Mouse (Mus musculus) heart, adult 18-20 months (tissue): Measurements from ENCODE around the gene Zfp787. TPM values are rescaled to one million over a fixed set of nuclear protein-coding genes. Genes with fewer than 3 reads are reported as not detected.
"Not testable (repeated sequence)": the region's sequence is repeated elsewhere in the genome, so short reads cannot be mapped to it uniquely, and the experiment has no call there.

Experiments used
- DNase-seq, 2 experiments: peaks; one replicate each; pipeline ENCODE4 v3.0.0; 2021 to 2022; ENCODE audit warnings: mixed read lengths in 1 of 2
- long read RNA-seq, 2 experiments: library from polyadenylated mRNA; stranded (forward); transcript quantifications; one replicate each; pipeline ENCODE4 v2.0.0; 2021
- total RNA-seq, 2 experiments: library from RNA; stranded (reverse); gene quantifications; 2 replicates each; pipeline ENCODE4 v1.2.3; 2021

Gene Zfp787
- 10 to 100 TPM; 31.3 to 32.3 TPM for total RNA-seq
- long read RNA-seq, experiment 1, transcript Zfp787-201 (3 exons, 1,897 nt) = major isoform, 7 of 14 reads
- long read RNA-seq, experiment 1, partial matches to known transcripts = 1 of 14 reads
- long read RNA-seq, experiment 1, other reads (novel, unspliced or antisense) = 4 of 14 reads
- long read RNA-seq, experiment 2, transcript Zfp787-201 (3 exons, 1,897 nt) = major isoform, 8 of 12 reads
- long read RNA-seq, experiment 2, partial matches to known transcripts = 0 of 12 reads
- long read RNA-seq, experiment 2, other reads (novel, unspliced or antisense) = 4 of 12 reads

DNA sequence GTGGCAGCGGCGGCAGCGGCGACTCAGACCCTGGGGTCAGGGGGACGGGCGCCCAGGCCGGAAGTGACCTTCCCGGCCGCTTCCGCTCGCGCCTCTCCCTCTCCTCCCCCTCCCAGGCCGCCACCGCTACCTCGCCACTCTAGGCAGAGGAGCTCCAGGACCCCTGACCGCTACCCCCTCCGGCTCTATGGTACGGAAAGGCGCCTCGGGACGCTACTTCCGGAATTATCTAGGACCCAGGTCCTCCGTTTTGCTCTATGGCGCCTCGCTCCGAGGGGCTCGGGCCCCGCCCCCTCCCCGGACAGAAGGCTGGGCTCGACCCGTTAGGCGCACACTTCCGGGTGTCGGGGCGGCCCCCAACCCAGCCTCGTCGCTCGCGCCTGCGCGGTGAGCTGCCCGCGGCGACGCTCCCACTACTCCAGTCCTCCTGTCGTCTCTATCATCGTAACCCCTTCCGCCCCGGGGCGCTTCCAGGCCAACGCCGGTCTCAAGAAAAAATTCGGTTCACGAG, at the start of gene Zfp787:
TSS of gene Zfp787 (minus strand) at position 97 of the 511 bp plus-strand sequence.
- peak; percentile 96 to 98 for DNase-seq

DNA sequence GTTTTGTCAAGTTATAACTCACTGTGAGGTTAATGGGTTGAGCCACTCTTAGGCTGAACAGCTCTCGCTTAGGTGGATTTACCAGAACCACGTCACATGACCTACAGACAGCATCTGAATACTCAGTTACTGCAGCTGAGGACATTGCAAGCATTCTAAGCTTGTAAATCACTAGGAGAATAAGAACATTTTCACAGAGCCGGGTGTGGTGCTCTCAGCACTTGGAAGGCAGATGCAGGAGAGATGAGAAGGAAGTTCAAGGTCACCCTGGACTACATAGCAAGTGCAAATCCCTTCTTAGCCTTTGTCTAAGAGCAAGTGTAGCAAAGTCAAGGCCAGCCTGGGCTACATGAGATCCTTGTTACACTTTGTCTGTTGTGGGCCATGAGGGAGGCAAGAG, 48.4 kb upstream of the Zfp787 start:
- no peak for DNase-seq

DNA sequence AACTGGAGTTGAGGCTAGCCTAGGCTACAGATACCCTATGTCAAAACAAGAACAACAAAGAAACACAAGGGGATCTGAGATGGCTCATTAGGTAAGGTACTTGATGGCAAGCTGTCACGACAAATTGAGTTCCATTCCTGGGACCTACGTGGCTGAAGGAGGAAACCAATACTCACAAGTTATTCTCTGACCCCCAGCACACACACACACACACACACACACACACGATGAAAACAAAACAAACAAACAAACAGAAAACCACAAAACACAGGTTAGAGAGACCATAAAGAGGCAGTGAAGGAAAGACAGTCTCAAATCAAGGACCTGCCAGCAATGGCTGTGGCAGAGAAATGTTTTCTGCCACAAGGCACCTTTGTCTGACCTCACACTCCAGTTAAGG, 41.0 kb upstream of the Zfp787 start, which contains the start of gene Galp:
TSS of gene Galp (plus strand) at position 301 of the 400 bp plus-strand sequence.
- DNase-seq = no peak

DNA sequence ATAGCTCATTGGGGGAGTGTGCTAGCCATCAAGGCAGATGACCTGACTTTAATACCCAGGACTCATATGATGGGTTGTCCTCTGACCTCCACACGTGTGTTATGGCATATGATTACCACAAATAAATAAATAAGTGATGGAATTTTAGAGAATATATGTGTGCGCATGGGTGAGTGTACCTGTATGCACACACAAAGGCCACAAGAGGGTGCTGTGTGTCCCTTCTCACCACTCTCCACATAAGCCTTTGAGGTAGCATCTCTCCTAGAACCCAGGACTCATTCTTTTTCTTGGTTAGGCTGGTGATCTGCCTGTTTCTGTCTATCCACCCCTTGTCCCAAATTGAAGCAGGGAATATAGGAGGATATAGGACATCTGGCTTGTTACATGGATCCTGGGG, 40.0 kb upstream of the Zfp787 start:
- DNase-seq = no peak

DNA sequence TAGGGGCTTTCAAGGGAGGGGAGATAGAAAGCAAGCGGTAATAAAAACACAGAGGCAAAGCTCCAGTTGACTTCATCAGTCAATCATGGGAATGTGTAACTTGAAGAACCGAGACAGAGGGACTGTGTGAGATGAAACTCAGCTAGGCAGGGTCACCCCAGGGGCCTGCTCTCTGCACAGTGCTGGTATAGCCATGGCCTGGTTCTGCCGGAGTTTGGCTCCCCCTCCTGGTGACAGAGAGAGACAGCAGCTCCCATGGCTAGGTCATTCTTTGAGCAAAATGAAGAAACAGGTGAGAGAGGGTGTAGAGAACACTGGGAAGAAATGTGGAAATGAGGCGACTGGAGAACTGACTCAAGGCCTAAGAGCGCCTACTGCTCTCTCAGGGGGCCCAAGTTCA, 38.3 kb upstream of the Zfp787 start:
- peak; percentile 28 to 76 for DNase-seq

DNA sequence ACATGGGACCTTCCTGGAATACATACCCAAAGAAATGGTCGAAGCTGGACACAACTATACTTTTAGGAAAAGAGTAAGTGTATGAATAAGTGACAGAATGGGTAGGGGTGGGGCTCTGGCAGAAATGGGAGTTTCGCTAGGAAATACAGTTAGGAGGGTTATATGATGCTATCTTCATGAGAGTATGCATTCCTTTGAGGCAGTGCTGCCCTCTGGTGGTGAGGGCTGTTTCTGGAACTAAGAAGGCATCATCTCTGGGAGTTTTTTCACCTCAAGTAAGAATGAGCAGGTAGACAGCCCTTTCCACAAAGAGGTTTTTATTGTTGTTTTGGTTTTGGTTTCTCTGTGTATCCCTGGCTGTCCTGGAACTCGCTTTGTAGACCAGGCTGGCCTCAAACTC, 35.6 kb upstream of the Zfp787 start:
- DNase-seq = peak; percentile 59 to 92

DNA sequence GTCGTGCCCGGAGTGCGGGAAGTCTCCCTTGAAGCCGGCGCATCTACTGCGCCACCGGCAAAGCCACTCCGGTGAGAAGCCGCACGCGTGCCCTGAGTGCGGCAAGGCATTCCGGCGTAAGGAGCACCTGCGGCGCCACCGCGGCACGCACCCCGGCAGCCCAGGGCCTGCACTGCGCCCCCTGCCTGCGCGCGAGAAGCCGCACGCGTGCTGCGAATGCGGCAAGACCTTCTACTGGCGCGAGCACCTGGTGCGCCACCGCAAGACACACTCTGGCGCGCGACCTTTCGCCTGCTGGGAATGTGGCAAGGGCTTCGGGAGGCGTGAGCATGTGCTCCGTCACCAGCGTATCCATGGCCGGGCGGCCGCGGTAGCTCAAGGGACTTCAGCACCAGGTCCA, 33.7 kb upstream of the Zfp787 start:
- DNase-seq = no peak

DNA sequence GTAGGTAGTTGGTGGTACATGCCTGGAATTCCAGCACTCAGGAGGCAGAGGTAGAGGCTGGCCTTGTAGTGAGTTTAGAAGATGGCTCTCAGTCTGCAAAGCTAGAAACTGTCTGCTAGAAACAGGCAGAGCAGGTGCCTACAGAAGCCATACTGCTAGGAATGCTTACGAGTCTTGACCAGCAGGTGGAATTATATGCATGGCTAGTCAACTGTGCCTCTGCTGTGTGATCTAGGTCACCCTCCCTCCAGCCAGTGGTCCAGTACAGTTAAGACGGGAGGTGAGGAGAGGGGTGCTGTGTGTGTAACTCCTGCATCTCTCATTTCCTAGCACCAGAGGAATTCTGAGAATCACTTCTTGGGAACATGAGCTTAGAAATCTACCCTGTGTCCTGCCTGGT, 31.0 kb upstream of the Zfp787 start:
- no peak for DNase-seq

DNA sequence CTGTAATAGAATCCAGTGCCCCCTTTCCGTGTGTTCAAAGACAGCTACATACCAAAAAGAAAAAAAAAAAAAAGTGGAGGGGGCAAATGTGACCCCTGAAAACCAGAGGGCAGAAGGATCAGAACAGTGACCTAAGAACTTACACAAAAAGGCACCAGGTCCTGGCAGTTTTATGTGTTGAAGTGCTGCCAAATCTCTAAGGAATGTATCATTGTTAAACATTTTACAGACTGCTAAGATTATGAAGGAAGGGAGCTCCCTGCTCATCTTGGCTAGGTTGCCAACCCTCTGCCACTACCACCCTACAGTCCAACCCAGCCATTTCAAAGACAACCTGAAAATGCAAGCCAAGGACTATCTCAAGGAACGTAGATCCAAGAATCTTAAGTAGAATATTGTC, 30.4 kb upstream of the Zfp787 start:
- DNase-seq = no peak

DNA sequence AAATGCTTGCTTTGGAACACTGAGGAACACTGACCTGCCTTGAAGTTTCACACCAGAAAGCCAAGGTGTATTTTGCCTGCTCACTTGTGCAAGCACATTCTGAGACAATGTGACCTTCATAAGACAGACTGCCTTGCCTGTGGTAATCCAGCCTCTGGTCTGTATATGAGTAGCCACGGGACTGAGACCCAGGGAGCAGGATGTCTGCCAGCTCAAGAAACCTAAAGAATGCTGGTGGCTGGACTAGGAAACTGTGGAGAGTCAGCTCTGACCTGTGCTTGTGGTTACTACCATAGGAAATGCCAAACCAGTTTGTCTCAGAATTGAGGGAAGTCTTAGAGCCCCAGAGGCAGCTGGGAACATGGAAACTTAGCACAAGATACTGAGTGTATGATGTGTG, 29.6 kb upstream of the Zfp787 start:
- no peak for DNase-seq

DNA sequence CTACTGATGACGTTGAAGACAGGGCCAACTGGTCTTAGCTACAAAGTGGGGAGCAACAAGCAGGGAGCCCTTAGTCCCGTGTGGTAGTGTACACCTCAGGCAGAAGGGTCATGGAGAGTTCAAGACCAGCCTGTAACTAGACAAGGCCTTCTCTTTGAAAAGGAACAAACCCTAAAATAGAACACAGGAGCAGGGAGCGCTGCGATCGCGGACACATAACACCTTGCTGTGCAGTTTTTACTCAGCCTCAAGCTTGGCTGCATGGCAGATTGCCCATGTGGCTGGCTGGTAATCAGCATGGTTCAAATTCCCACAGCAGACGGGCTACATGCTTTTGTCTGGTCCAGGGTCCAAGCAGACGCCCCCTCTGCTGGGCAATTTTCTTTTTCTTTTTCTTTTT, 28.7 kb upstream of the Zfp787 start:
- peak in 1 of 2 experiments; percentile 24 for DNase-seq

DNA sequence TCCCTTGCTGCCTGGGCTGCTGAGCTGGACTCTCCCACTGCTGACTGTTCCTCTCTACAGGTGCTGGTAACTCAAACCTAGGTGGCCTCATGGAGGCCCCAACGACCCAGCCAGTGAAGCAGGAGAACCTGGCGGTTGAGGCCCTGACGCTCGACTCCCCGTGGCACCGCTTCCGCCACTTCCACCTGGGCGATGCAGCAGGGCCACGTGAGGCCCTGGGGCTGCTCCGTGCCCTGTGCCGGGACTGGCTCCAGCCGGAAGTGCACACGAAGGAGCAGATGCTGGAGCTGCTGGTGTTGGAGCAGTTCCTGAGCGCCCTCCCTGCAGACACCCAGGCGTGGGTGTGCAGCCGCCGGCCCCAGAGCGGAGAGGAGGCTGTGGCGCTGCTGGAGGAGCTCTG, 28.0 kb upstream of the Zfp787 start:
- DNase-seq = no peak

DNA sequence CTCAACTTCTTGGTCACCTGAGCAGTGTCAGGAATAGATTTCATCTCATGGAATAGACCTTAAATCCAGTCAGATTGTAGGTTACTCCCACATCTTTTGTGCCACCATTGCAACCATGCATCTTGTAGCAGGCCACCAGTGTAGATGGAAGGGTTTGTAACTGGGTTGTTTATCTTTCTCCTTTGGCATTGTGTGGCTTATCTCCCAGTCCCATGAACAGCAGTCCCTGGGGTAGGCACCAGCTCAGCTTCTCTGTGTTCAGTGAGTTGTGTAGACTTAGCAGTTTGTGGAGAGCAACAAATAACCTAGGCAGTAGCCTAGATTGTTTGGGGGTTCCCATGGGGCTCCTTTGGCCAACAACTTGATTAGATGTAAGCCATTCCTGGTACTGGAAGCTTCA, 27.1 kb upstream of the Zfp787 start:
- no peak for DNase-seq

DNA sequence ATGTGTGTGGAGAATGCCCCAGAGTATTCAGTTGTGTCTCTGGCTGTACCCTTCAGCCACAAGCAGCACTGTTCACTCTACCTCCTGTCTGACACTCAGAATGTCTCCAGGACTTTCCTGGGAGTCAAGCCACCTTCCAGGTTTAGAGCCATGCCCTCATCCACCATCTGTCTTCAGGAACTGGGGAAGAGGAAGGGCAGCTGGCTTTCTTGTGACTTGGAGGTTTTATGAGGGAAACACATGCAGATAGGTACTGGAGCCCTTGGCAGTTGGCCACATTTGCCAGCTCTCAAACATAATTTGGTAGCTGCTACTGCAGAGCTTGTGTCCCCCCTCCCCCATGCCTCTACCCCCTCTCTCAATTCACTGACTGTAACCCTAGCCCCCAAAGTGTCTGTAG, 23.2 kb upstream of the Zfp787 start:
- DNase-seq = no peak

DNA sequence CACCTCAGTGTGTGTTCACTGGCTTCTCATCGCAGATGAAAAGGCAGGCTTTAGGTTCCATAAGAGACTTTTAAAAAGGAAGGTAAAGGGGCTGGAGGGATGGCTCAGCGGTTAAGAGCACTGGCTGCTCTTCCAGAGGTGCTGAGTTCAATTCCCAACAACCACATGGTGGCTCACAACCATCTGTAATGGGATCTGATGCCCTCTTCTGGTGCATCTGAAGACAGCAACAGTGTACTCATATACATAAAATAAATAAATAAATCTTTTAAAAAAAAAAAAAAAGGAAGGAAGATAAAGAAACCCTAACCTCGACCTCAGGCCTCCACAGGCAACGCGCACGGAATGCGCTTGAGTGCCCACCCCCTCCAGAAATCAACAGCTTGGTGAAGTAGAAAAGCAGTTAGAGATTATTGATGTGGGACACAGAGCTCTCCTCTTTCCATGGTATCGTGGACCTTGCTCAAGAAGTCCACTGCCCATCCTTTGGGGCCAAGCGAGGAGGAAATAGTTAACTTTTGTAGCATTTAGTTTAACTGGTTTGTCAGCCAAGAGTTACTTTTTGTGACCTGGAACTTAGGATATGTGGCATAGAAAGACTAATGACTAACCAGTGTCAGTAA, 18.7 kb upstream of the Zfp787 start:
- not testable (repeated sequence) for DNase-seq

DNA sequence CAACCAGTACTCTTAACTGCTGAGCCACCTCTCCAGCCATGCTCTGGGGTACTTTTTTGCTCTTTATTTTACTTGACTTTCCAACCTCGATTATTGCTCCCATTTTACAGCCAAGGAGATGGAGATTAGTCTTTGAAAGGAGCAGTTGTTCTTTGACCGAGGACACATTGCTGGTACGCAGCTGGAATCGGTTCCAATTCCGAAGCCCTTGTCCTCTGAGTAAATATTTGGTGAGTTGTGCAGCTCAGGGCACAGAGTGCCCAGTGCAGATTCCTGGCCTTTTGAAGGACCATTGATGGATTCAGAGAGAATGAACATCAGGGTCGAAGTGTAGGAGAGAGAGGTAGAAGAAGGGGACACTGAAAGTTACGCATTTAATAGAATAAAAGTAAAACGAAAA, 18.1 kb upstream of the Zfp787 start:
- DNase-seq = no peak

DNA sequence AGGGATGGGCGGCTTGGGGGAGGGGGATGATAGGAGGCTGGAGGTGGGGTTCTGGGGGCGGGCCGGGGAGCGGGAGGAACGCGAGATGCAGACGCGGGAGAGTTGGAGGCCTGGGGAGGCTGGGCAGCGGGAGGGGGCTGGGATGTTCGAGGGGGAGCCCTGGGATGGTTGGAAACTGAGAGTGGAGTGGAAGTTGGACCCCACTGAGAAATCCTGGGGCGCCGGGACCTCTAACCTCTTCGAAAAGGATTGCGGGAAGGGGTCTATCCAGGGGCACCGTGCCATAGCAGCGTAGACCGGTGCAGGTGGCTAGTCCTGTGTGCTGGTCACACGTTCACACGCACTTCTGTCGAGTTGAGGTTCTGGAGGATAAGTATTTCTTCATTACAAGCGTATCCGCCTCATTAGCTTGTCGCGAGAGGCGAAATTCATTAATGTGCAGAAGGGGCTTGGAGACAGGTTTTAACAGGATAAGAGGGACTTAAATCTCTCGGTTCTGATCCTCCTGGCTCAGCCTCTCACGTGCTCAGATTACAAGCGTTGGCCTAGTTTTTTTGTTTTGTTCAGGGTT, 17.0 kb upstream of the Zfp787 start:
- DNase-seq = peak in 1 of 2 experiments; percentile 47

DNA sequence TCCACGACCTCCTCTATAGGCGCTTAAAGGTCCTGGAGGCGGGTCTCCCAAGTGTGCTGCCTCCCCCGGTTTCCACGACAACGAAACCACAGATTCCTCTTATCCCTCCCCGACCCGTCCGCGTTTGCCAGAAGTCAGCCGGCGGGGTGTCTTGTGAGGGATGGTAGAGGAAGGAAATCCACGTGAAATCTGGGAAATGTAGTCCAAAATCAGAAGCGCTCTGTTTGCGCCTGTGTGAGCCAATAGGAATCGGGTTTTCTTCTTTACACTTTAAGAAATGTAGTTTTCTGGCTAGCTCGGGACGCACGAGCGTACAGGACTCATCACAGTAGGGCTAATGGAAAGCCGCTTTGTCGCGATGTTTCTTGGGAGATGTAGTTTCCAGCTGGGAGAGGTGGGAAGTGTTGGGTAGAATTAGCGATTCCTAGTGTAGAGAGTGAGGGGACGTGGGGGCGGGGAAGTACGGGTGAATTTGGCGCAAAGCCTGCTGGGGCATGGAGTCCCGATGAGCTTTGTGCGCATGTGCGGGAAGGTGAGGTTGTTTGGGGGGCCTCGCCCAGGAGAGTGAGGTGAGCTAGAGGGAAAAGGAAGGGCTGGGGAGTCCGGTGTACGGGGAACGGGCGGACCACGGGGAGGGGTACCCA, 16.3 kb upstream of the Zfp787 start, which contains the start of gene Zfp444:
TSS of gene Zfp444 (plus strand) at position 221 of the 644 bp plus-strand sequence.
- DNase-seq = peak; percentile 98 to 99

DNA sequence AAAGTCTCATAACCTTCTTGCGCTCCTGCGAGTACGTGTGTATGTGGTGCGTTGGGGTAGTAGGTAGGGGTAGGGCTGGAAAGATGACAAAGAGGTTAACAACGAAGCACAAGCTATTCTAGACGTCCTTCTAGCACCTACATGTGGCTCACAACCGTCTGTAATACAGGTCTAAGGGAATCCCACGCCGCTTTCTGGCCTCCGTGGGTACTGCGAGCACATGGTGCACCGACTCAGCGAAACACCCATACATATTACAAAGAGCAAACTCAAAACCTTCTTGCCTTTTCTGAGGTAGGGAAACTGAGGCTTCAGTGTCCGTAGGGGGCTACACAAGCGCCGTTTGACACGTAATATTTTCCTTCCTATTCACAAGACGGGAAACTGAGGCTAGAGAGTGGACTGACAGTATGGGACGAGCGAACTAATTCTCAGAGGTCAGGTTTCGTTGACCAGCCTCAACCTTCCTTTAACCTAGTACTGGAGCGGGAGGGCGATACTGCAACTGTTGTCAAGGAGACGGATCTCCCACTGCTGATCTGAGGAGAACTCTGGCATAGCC, 15.7 kb upstream of the Zfp787 start:
- DNase-seq = peak; percentile 64 to 81

DNA sequence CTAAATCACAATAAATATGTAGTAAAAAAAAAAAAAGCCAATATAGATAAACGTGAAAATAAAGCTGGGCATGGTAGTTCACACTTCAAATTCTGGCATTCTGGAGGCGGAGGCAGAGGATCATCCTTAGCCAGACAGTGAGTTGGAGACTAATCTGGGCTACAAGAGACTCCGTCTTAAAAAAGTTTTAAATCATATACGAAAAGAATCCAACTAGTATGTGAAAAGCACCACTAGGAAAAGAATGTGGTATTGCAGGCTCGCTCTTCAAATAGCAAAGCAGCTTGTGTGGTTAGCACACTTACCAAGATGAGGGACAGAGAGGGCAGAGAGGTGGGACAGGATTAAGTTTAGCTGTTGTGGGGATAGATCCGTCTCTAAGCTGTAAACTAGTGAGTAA, 15.1 kb upstream of the Zfp787 start:
- no peak for DNase-seq

DNA sequence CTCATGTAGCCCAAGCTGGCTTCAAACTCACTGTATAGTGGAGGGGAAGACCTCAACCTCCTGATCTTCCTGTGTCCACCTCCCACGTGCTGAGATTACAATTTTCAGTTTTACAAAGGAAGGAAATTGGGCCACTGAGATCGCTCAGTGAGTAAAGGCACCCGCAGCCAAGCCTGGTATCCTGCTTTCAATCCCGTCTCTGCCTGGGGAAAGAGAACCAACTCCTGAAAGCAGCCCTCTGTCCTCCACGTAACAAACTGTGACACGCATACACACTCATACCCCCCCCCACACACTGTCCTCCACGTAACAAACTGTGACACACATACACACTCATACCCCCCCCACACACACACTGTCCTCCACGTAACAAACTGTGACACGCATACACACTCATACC, 14.6 kb upstream of the Zfp787 start:
- DNase-seq = no peak

DNA sequence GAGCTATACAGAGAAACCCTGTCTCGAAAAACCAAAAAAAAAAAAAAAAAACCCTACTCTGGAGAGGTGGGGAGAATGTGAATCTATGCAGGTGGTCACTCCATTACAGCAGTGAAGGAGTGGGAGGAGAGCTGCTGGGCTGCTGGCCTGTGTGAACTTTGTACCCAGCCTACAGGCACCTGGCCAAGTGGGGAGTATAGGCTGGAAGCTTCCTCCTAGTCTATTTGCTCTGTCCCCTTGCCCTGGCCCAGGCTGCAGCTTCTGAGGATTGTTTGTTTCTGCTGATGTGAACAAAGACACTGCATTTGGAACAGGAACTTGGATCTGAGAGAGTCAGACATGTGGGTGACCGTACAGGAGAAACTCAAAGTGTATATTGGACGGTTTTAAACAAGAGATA, 13.6 kb upstream of the Zfp787 start:
- DNase-seq = peak; percentile 19 to 50

DNA sequence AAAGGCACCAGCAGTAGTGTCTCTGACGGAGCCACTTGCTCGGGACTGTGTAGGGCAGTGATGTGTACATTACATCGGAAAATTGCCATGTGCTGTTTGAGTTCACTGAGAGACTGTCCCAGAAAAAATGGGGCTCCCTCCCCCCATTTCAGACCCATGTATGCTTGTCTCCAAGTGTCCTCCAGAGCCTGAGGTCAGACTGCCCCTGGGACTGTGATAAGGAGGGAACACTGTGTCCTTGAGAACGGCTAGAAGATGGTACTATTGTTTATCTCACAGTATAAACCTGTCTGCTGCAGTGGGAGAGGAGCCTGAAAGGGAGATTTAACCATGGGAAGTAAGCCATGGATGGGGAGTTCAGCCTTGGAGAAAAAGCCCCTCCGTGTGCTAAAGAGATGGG, 8.9 kb upstream of the Zfp787 start:
- no peak for DNase-seq
